Mouse (Mus musculus): Measurements from ENCODE around the gene Ccdc12. TPM values are rescaled to one million over a fixed set of nuclear protein-coding genes. Genes with fewer than 3 reads are reported as not detected.

Gene Ccdc12
- polyA plus RNA-seq, 1 experiment from 2014 or later = 122 TPM

DNA sequence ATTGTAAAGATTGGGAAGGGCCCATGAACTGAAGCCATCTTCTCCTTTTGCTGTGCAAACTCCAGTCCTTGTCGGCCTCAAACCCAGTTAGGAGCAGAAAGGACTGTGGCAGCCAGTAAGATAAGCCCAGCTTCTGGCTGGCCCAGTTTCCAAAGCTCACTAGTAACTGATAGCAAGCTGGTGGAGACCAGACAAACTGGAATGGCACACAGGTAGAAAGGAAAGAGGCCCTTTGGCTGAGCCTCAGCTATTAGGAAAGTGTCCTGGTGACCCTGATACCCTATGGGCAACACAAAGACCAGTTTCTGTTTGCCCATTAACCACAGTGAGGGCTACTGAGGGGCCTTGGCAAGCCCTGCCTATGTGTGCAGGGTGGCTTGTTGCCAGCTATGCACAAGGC is 46.5 kb downstream of the Ccdc12 start:
- Histone ChIP-seq H3K27me3 (replicated peaks; ENCODE audit: control insufficient read depth, insufficient read depth, low read length) (no peaks in the 10 kb centered on the region), H3K27ac (ENCODE audit: low read depth, low read length) (no peak overlapping the region), H3K9me3 (ENCODE audit: control insufficient read depth) (no peaks in the 10 kb centered on the region), H3K36me3 (ENCODE audit: control insufficient read depth, insufficient read depth) (no peaks in the 10 kb centered on the region; the same call in 1 of the 2 replicates), H3K4me2 (replicated peaks; ENCODE audit: low read depth) (no peak overlapping the region), H3K4me3 (ENCODE audit: low read depth, low read length) (no peak overlapping the region), H3K9ac (ENCODE audit: low read depth, low read length) (no peak overlapping the region), H3K4me1 (replicated peaks; ENCODE audit: control insufficient read depth, insufficient read depth, low read length) (peaks cover 10% of the 10 kb centered on the region; the same call in 1 of the 2 replicates)
- WGBS = 64% methylated on average over 1 of the region's 1 CpGs
- no peak for TF ChIP-seq CTCF (IDR thresholded peaks at IDR 0.05; ENCODE audit: low read depth)
- no peak for ATAC-seq

DNA sequence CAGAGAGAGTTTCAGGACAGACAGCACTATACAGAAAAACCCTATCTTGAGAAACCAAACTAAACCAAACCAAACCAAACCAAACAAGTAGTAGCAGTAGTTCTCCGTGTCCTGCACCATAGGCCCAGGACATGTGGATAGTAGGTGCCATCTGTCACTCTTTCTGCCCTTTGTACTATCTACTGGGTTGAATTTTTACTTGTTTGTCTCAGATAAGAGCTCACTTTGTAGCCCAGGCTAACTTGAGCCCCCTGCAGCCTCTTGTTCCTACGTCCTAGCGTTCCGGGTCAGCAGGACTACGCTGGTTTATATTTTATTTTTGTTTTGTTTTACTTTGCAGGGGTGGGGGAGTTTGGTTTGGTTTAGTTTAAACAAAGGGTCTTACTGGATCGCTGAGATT is 47.6 kb downstream of the Ccdc12 start:
- no peak overlapping the region for H3K4me2 ChIP-seq (replicated peaks; ENCODE audit: low read depth)
- no peak for TF ChIP-seq CTCF (IDR thresholded peaks at IDR 0.05; ENCODE audit: low read depth)
- no peaks in the 10 kb centered on the region for H3K27me3 ChIP-seq (replicated peaks; ENCODE audit: control insufficient read depth, insufficient read depth, low read length)
- ATAC-seq = no peak
- no peak overlapping the region for H3K4me3 ChIP-seq (ENCODE audit: low read depth, low read length)
- WGBS = 58% methylated on average over 6 of the region's 6 CpGs
- peaks cover 10% of the 10 kb centered on the region; the same call in 1 of the 2 replicates for H3K4me1 ChIP-seq (replicated peaks; ENCODE audit: control insufficient read depth, insufficient read depth, low read length)
- no peak overlapping the region for H3K9ac ChIP-seq (ENCODE audit: low read depth, low read length)
- no peak overlapping the region for H3K27ac ChIP-seq (ENCODE audit: low read depth, low read length)
- H3K9me3 ChIP-seq (ENCODE audit: control insufficient read depth) = no peaks in the 10 kb centered on the region
- H3K36me3 ChIP-seq (ENCODE audit: control insufficient read depth, insufficient read depth) = peaks cover 4% of the 10 kb centered on the region; the same call in 1 of the 2 replicates

DNA sequence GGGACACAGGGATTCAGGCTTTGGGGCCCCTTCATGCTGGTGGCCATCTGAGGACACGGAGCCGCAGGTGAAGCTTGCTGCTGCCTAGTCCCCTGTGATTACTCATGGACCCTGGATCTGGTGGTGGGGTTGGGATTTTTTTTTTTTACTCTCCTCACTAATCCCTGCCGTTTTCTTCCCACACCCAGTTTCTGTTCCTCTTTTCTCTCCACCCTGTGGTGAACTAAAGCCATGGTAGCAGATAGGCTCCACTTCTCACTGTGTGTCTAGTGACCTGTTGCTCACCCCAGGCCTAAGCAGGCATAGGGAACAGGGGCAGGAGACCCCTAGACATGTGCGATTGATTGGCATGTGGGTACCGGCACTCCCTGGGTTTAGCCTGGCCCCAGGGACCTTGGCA is 50.5 kb downstream of the Ccdc12 start:
- WGBS = 82% methylated on average over 5 of the region's 5 CpGs
- ATAC-seq = no peak
- Histone ChIP-seq H3K9me3 (ENCODE audit: control insufficient read depth) (no peaks in the 10 kb centered on the region), H3K4me3 (ENCODE audit: low read depth, low read length) (no peak overlapping the region), H3K9ac (ENCODE audit: low read depth, low read length) (no peak overlapping the region), H3K4me2 (replicated peaks; ENCODE audit: low read depth) (no peak overlapping the region), H3K36me3 (ENCODE audit: control insufficient read depth, insufficient read depth) (peaks cover 20% of the 10 kb centered on the region; the same call in 1 of the 2 replicates), H3K27me3 (replicated peaks; ENCODE audit: control insufficient read depth, insufficient read depth, low read length) (no peaks in the 10 kb centered on the region), H3K4me1 (replicated peaks; ENCODE audit: control insufficient read depth, insufficient read depth, low read length) (peaks cover 4% of the 10 kb centered on the region; the same call in 1 of the 2 replicates), H3K27ac (ENCODE audit: low read depth, low read length) (no peak overlapping the region)
- TF ChIP-seq CTCF (IDR thresholded peaks at IDR 0.05; ENCODE audit: low read depth) = peak; percentile 5; the same call in 1 of the 2 replicates

DNA sequence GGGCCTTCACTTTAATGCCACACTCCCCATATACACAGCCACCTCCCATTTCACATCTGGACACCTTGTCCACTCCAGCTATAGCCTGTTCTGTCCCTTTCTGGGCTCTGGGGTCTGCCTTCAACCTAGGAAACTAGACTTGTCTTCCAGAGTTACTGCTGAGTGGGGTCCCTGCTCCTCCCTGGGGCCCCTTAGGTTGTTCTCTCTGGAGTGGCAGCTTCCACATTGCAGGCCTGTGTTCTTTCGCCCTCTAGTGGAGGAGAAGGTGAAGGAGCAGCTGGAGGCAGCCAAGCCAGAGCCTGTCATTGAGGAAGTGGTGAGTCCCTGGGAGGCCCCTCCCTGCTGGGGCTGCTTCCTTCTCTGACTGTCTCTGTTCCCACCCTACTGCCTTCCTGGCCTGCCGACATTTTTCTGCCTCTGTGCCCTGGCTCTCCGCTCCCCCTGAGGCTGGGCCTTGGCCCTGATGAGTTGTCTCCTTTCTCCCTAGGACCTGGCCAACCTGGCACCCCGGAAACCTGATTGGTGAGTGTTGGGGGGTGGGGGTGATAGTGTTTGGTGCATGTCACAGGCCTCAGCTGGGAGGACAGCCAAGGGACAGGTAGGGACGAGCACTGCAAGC is 53.4 kb downstream of the Ccdc12 start:
- peak; percentile 97 for TF ChIP-seq CTCF (IDR thresholded peaks at IDR 0.05; ENCODE audit: low read depth)
- Histone ChIP-seq H3K36me3 (ENCODE audit: control insufficient read depth, insufficient read depth) (peaks cover 24% of the 10 kb centered on the region), H3K9ac (ENCODE audit: low read depth, low read length) (0 out of 2 replicates have a peak overlapping the region, but pooled peaks have one; percentile 52), H3K27me3 (replicated peaks; ENCODE audit: control insufficient read depth, insufficient read depth, low read length) (no peaks in the 10 kb centered on the region), H3K27ac (ENCODE audit: low read depth, low read length) (no peak overlapping the region), H3K9me3 (ENCODE audit: control insufficient read depth) (no peaks in the 10 kb centered on the region), H3K4me3 (ENCODE audit: low read depth, low read length) (peak overlapping the region; percentile 31), H3K4me1 (replicated peaks; ENCODE audit: control insufficient read depth, insufficient read depth, low read length) (no peaks in the 10 kb centered on the region), H3K4me2 (replicated peaks; ENCODE audit: low read depth) (peak overlapping the region; percentile 61)
- 20% methylated on average over 5 of the region's 5 CpGs for WGBS
- peak; percentile 78 for ATAC-seq

DNA sequence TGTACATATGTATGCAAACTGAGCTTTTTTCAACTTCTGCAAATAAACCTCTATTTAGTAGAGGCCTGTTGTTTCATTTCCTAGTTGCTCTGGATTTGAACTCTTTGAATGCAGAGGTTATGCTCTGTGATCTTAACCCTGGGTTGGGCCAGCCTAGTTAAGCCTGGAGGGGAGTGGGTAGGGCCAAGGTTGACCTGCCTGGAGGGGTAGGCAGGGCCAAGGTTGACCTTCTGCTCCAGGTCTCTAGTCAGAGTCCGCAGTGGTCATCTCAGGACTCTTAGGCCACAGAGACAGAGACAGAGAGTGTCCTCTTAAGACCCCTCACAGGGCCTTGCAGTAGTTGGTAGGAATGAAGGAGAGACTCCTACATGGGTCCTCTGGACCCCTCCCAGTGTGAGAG is 55.2 kb downstream of the Ccdc12 start:
- no peaks in the 10 kb centered on the region for H3K9me3 ChIP-seq (ENCODE audit: control insufficient read depth)
- H3K4me2 ChIP-seq (replicated peaks; ENCODE audit: low read depth) = no peak overlapping the region
- no peak overlapping the region for H3K27ac ChIP-seq (ENCODE audit: low read depth, low read length)
- no peak overlapping the region for H3K9ac ChIP-seq (ENCODE audit: low read depth, low read length)
- ATAC-seq = no peak
- H3K4me1 ChIP-seq (replicated peaks; ENCODE audit: control insufficient read depth, insufficient read depth, low read length) = no peaks in the 10 kb centered on the region
- no peak overlapping the region for H3K4me3 ChIP-seq (ENCODE audit: low read depth, low read length)
- H3K27me3 ChIP-seq (replicated peaks; ENCODE audit: control insufficient read depth, insufficient read depth, low read length) = no peaks in the 10 kb centered on the region
- no peak for TF ChIP-seq CTCF (IDR thresholded peaks at IDR 0.05; ENCODE audit: low read depth)
- WGBS = 86% methylated on average over 1 of the region's 1 CpGs
- H3K36me3 ChIP-seq (ENCODE audit: control insufficient read depth, insufficient read depth) = peaks cover 24% of the 10 kb centered on the region

DNA sequence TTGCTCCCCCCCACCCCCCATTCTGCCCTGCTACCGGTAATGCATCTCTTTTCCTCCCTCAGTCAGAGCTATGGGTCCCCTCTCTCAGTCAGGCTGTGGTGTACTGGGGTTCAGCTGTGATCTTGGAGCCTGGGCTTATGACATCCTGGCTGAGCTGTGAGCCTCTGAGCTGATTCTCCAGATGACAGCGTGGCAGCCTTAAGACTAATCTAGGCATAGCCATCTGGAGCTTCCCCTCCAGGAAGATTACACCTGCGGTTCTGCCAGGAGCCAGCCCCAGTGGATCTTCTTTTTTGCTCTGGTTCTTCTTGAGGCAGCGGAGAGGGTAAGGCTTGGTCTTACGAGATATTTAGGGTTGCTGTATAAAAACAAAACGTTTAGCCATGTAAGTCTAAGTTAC is 55.7 kb downstream of the Ccdc12 start:
- H3K4me3 ChIP-seq (ENCODE audit: low read depth, low read length) = no peak overlapping the region
- WGBS = 84% methylated on average over 6 of the region's 6 CpGs
- ATAC-seq = no peak
- H3K9me3 ChIP-seq (ENCODE audit: control insufficient read depth) = no peaks in the 10 kb centered on the region
- TF ChIP-seq CTCF (IDR thresholded peaks at IDR 0.05; ENCODE audit: low read depth) = no peak
- H3K4me1 ChIP-seq (replicated peaks; ENCODE audit: control insufficient read depth, insufficient read depth, low read length) = no peaks in the 10 kb centered on the region
- H3K9ac ChIP-seq (ENCODE audit: low read depth, low read length) = no peak overlapping the region
- no peak overlapping the region for H3K27ac ChIP-seq (ENCODE audit: low read depth, low read length)
- H3K4me2 ChIP-seq (replicated peaks; ENCODE audit: low read depth) = no peak overlapping the region
- peaks cover 24% of the 10 kb centered on the region for H3K36me3 ChIP-seq (ENCODE audit: control insufficient read depth, insufficient read depth)
- no peaks in the 10 kb centered on the region for H3K27me3 ChIP-seq (replicated peaks; ENCODE audit: control insufficient read depth, insufficient read depth, low read length)
